Mouse (Mus musculus): ENCODE measurements at regions not wholly inside any gene's neighbourhood (a gene's known extent, or its start where the extent isn't known, plus 50 kb on each side); places are given as distances from the start of the nearest gene placed in this dataset.

- Histone ChIP-seq H3K27ac (ENCODE audit: insufficient read depth, low read depth, low read length, poor library complexity, severe bottlenecking) (no peak overlapping the region), H3K36me3 (ENCODE audit: control insufficient read depth, insufficient read depth, low read length, poor library complexity, severe bottlenecking) (no peaks in the 10 kb centered on the region), H3K4me3 (ENCODE audit: insufficient read depth in 1 of 2, low read depth in 1 of 2, low read length in 2 of 2, poor library complexity in 1 of 2, severe bottlenecking in 1 of 2) (no peak overlapping the region), H3K9ac (ENCODE audit: insufficient read depth, low read depth, low read length, poor library complexity, severe bottlenecking) (no peak overlapping the region), H3K9me3 (ENCODE audit: control insufficient read depth, insufficient read depth, low read depth, low read length) (no peaks in the 10 kb centered on the region), H3K4me1 (ENCODE audit: control insufficient read depth in 2 of 2, insufficient read depth in 2 of 2, low read length in 2 of 2, poor library complexity in 1 of 2) (no peaks in the 10 kb centered on the region)
- TF ChIP-seq CHD2 (IDR thresholded peaks at IDR 0.05; ENCODE audit: low read depth, low read length) (no peak), ZNF384 (IDR thresholded peaks at IDR 0.05; ENCODE audit: low read depth, low read length) (no peak), HCFC1 (IDR thresholded peaks at IDR 0.05; ENCODE audit: borderline replicate concordance, insufficient read depth, low read length) (no peak), ZC3H11A (IDR thresholded peaks at IDR 0.05; ENCODE audit: borderline replicate concordance, low read depth, low read length) (no peak), MAFK (IDR thresholded peaks at IDR 0.05; ENCODE audit: insufficient read depth, low read depth, low read length) (no peak)
- in situ Hi-C loops (cut with MboI; ENCODE audit: low sequenced_read_pairs in 2 of 2, unreplicated experiment in 2 of 2): no loop called here
- no peak for DNase-seq (ENCODE audit: low read depth, low spot score)
These were observed 218.5 kb upstream of the Nrip1 start for GRCm38 (mm10) chr16:76591956-76592768.

DNA sequence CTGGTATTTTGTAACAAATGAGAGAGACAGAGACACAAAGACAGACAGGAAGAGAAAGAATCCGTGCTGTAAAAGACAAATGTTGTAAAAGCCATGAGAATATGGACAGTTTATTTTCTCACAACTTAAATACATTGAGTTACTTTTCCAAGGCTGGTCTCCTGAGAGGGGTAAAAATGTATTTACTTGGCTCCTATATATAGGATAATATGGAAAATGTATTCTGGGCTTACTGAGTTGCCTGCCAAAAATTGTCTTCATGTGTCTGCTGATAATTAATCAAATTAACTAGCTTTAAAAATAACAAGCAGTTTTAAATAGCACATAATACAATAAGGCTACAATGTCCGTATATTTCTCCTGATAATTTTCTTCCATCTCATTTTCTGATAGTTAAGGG is 216.2 kb upstream of the Nrip1 start:
- Histone ChIP-seq H3K36me3 (ENCODE audit: control insufficient read depth, insufficient read depth, low read length, poor library complexity, severe bottlenecking) (no peaks in the 10 kb centered on the region), H3K9me3 (ENCODE audit: control insufficient read depth, insufficient read depth, low read depth, low read length) (no peaks in the 10 kb centered on the region), H3K4me3 (ENCODE audit: insufficient read depth in 1 of 2, low read depth in 1 of 2, low read length in 2 of 2, poor library complexity in 1 of 2, severe bottlenecking in 1 of 2) (no peak overlapping the region), H3K9ac (ENCODE audit: insufficient read depth, low read depth, low read length, poor library complexity, severe bottlenecking) (no peak overlapping the region), H3K27ac (ENCODE audit: insufficient read depth, low read depth, low read length, poor library complexity, severe bottlenecking) (no peak overlapping the region), H3K4me1 (ENCODE audit: control insufficient read depth in 2 of 2, insufficient read depth in 2 of 2, low read length in 2 of 2, poor library complexity in 1 of 2) (no peaks in the 10 kb centered on the region)
- in situ Hi-C loops (cut with MboI; ENCODE audit: low sequenced_read_pairs in 2 of 2, unreplicated experiment in 2 of 2): no loop called here
- DNase-seq (ENCODE audit: low read depth, low spot score): no peak
- TF ChIP-seq MAFK (IDR thresholded peaks at IDR 0.05; ENCODE audit: insufficient read depth, low read depth, low read length): no peak
- no peak for TF ChIP-seq CHD2 (IDR thresholded peaks at IDR 0.05; ENCODE audit: low read depth, low read length)
- TF ChIP-seq ZNF384 (IDR thresholded peaks at IDR 0.05; ENCODE audit: low read depth, low read length): no peak
- no peak for TF ChIP-seq HCFC1 (IDR thresholded peaks at IDR 0.05; ENCODE audit: borderline replicate concordance, insufficient read depth, low read length)
- TF ChIP-seq ZC3H11A (IDR thresholded peaks at IDR 0.05; ENCODE audit: borderline replicate concordance, low read depth, low read length): no peak

DNA sequence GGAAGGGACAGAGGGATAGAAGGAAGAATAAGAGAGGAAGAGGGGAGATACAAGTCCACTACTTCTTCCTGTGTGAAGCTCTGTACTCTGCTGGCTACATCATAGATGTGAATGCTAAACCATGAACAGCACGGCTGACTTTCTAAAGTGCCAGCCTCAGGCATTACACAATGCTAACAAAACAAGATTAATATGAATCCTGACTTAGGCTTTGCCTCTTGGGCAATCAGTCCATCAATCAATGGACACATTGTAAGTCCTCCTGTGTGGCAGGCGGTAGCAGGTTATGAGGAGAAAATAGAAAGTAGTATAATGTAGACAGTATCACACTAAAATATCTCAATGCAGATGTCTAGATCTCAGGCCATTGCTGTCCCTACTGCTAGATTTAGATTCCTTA is 203.6 kb upstream of the Nrip1 start:
- no peak overlapping the region for H3K27ac ChIP-seq (ENCODE audit: insufficient read depth, low read depth, low read length, poor library complexity, severe bottlenecking)
- DNase-seq (ENCODE audit: low read depth, low spot score): no peak
- no peaks in the 10 kb centered on the region for H3K9me3 ChIP-seq (ENCODE audit: control insufficient read depth, insufficient read depth, low read depth, low read length)
- in situ Hi-C loops (cut with MboI; ENCODE audit: low sequenced_read_pairs in 2 of 2, unreplicated experiment in 2 of 2): no loop called here
- H3K4me3 ChIP-seq (ENCODE audit: insufficient read depth in 1 of 2, low read depth in 1 of 2, low read length in 2 of 2, poor library complexity in 1 of 2, severe bottlenecking in 1 of 2): no peak overlapping the region
- no peak overlapping the region for H3K9ac ChIP-seq (ENCODE audit: insufficient read depth, low read depth, low read length, poor library complexity, severe bottlenecking)
- no peaks in the 10 kb centered on the region for H3K4me1 ChIP-seq (ENCODE audit: control insufficient read depth in 2 of 2, insufficient read depth in 2 of 2, low read length in 2 of 2, poor library complexity in 1 of 2)
- no peak for TF ChIP-seq ZNF384 (IDR thresholded peaks at IDR 0.05; ENCODE audit: low read depth, low read length)
- no peak for TF ChIP-seq HCFC1 (IDR thresholded peaks at IDR 0.05; ENCODE audit: borderline replicate concordance, insufficient read depth, low read length)
- no peak for TF ChIP-seq MAFK (IDR thresholded peaks at IDR 0.05; ENCODE audit: insufficient read depth, low read depth, low read length)
- no peak for TF ChIP-seq CHD2 (IDR thresholded peaks at IDR 0.05; ENCODE audit: low read depth, low read length)
- no peak for TF ChIP-seq ZC3H11A (IDR thresholded peaks at IDR 0.05; ENCODE audit: borderline replicate concordance, low read depth, low read length)
- H3K36me3 ChIP-seq (ENCODE audit: control insufficient read depth, insufficient read depth, low read length, poor library complexity, severe bottlenecking): no peaks in the 10 kb centered on the region

- no peak overlapping the region for H3K27ac ChIP-seq (ENCODE audit: insufficient read depth, low read depth, low read length, poor library complexity, severe bottlenecking)
- TF ChIP-seq ZC3H11A (IDR thresholded peaks at IDR 0.05; ENCODE audit: borderline replicate concordance, low read depth, low read length) (no peak), ZNF384 (IDR thresholded peaks at IDR 0.05; ENCODE audit: low read depth, low read length) (no peak), MAFK (IDR thresholded peaks at IDR 0.05; ENCODE audit: insufficient read depth, low read depth, low read length) (no peak), CHD2 (IDR thresholded peaks at IDR 0.05; ENCODE audit: low read depth, low read length) (no peak), HCFC1 (IDR thresholded peaks at IDR 0.05; ENCODE audit: borderline replicate concordance, insufficient read depth, low read length) (no peak)
- in situ Hi-C loops (cut with MboI; ENCODE audit: low sequenced_read_pairs in 2 of 2, unreplicated experiment in 2 of 2): no loop called here
- DNase-seq (ENCODE audit: low read depth, low spot score): no peak
- H3K4me3 ChIP-seq (ENCODE audit: insufficient read depth in 1 of 2, low read depth in 1 of 2, low read length in 2 of 2, poor library complexity in 1 of 2, severe bottlenecking in 1 of 2): no peak overlapping the region
- H3K9ac ChIP-seq (ENCODE audit: insufficient read depth, low read depth, low read length, poor library complexity, severe bottlenecking): no peak overlapping the region
- no peaks in the 10 kb centered on the region for H3K9me3 ChIP-seq (ENCODE audit: control insufficient read depth, insufficient read depth, low read depth, low read length)
- no peaks in the 10 kb centered on the region for H3K4me1 ChIP-seq (ENCODE audit: control insufficient read depth in 2 of 2, insufficient read depth in 2 of 2, low read length in 2 of 2, poor library complexity in 1 of 2)
- no peaks in the 10 kb centered on the region for H3K36me3 ChIP-seq (ENCODE audit: control insufficient read depth, insufficient read depth, low read length, poor library complexity, severe bottlenecking)
These were observed 201.7 kb upstream of the Nrip1 start for GRCm38 (mm10) chr16:76575281-76575680.

All from ES-E14 (cell line).